Mouse (Mus musculus) E14TG2a.4 (cell line): ENCODE data around the gene Hoxd9.
A peak's percentile ranks its signal among the peaks of the same experiment; 100 is the strongest.

Source experiments
- H3K27me3 ChIP-seq: 2 replicates; pipeline ENCODE4 v1.6.1; 2014; ENCODE audit warnings: low read length, control low read depth; ENCODE audit not compliant: insufficient read depth
- H3K36me3 ChIP-seq: 2 replicates; pipeline ENCODE4 v1.6.1; 2014; ENCODE audit warnings: low read length, control low read depth; ENCODE audit not compliant: insufficient read depth
- H3K4me1 ChIP-seq: replicated peaks from 2 replicates; pipeline ENCODE4 v1.6.1; 2014; ENCODE audit warnings: low read depth, low read length, control low read depth
- H3K4me3 ChIP-seq: replicated peaks from 2 replicates; pipeline ENCODE4 v1.5.1; 2014; ENCODE audit warnings: mild to moderate bottlenecking, low read length
- H3K9me3 ChIP-seq: 2 replicates; pipeline ENCODE4 v1.6.1; 2014; ENCODE audit warnings: low read length, control low read depth
- CTCF ChIP-seq: conservative IDR thresholded peaks from 2 replicates; pipeline ENCODE4 v1.5.1; 2014; ENCODE audit warnings: low read length
- NANOG ChIP-seq: IDR thresholded peaks from 2 replicates; pipeline ENCODE4 v1.6.1; 2014; ENCODE audit warnings: borderline replicate concordance, low read length, mixed read lengths
- POU5F1 ChIP-seq: IDR thresholded peaks from 2 replicates; pipeline ENCODE4 v1.6.1; 2014; ENCODE audit warnings: low read length, borderline replicate concordance

Hoxd9 gene

DNA sequence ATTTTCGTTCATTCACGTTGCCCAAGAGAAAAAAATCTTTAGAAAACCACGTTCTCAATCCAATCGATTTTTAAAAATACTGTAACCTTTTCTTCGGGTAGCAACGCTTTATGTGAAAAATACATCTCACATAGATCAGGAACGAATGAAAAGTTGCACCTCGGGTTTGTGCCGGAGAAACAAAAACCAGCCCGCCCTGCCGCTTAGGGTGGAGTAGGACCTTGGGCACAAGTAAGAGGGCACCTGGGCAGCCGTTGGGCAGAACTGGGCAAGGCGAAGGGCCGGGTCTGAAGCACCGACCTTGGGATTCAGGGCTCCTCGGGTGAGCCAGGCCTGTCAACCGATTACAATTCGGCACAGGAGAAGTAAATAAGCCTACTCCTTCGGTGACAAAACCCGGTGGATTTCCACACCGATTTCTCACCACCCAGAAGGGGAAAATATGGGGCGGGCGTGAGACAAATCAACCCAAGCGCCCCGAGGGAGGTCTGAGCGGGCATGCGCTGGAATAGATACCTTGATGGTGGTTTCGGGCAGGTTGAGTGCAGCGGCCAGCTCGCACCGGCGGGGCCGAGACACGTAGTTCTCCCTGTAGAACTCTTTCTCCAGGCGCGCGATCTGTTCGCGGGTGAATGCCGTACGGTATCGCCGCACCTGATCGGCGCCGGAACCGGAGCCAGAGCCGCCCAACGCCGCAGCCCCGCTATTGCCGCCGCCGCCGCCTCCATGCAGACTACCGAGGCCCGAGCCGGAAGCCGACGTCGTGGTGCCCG lies 40.1 kb upstream of the Hoxd9 start:
- TF ChIP-seq POU5F1 (no peak), CTCF (no peak), NANOG (no peak)
- Histone ChIP-seq H3K4me1 (peaks cover 44% of the 10 kb centered on the region), H3K4me3 (peak overlapping the region; percentile 32; the same call in 1 of the 2 replicates), H3K27me3 (peaks cover 86% of the 10 kb centered on the region), H3K36me3 (no peaks in the 10 kb centered on the region), H3K9me3 (no peaks in the 10 kb centered on the region)

- Histone ChIP-seq H3K36me3 (no peaks in the 10 kb centered on the region), H3K4me3 (peak overlapping the region; percentile 35; the same call in 1 of the 2 replicates), H3K9me3 (no peaks in the 10 kb centered on the region), H3K4me1 (peaks cover 44% of the 10 kb centered on the region), H3K27me3 (peaks cover 90% of the 10 kb centered on the region)
- TF ChIP-seq CTCF (no peak), NANOG (no peak), POU5F1 (no peak)
Measured at GRCm38 (mm10) chr2:74658024-74658666, 39.4 kb upstream of the Hoxd9 start.

- no peaks in the 10 kb centered on the region for H3K9me3 ChIP-seq
- TF ChIP-seq NANOG (no peak), CTCF (no peak), POU5F1 (no peak)
- H3K27me3 ChIP-seq: peaks cover 95% of the 10 kb centered on the region
- no peaks in the 10 kb centered on the region for H3K36me3 ChIP-seq
- H3K4me3 ChIP-seq: peak overlapping the region; percentile 35; the same call in 1 of the 2 replicates
- peaks cover 44% of the 10 kb centered on the region for H3K4me1 ChIP-seq
Measured at GRCm38 (mm10) chr2:74658667-74659371, 38.7 kb upstream of the Hoxd9 start.

DNA sequence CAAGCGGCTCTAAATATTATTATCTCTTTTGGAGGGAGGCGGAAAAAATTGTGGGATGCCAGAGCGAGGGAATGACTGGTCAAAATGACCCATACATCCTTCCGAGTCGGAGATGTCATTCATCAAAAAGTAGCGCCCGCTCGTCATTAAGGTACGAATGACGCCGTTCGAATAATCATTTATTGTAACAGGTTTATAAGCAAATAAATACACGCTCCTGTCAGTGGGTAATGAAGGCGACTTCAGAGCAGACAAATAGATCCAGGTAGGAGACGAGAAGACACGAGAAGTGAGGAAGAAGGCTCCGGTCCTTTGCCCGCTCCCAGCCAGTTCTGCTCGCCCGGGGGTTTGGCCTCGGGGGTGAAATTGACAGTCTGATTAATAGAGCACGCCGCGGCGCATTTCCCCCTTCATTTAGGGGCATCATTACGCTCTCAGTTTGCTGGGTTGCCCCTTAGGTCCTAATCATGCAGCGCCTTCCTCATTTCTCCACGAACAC lies 38.0 kb upstream of the Hoxd9 start, which contains the start of gene Evx2:
Evx2 (minus strand) TSS at position 51 of the 499 bp plus-strand sequence.
- Histone ChIP-seq H3K9me3 (no peaks in the 10 kb centered on the region), H3K27me3 (peaks cover 95% of the 10 kb centered on the region), H3K4me1 (peaks cover 44% of the 10 kb centered on the region), H3K36me3 (no peaks in the 10 kb centered on the region), H3K4me3 (peak within 1 kb of the TSS; percentile 35; the same call in 1 of the 2 replicates)
- no peak for TF ChIP-seq CTCF
- no peak for TF ChIP-seq POU5F1
- no peak for TF ChIP-seq NANOG

DNA sequence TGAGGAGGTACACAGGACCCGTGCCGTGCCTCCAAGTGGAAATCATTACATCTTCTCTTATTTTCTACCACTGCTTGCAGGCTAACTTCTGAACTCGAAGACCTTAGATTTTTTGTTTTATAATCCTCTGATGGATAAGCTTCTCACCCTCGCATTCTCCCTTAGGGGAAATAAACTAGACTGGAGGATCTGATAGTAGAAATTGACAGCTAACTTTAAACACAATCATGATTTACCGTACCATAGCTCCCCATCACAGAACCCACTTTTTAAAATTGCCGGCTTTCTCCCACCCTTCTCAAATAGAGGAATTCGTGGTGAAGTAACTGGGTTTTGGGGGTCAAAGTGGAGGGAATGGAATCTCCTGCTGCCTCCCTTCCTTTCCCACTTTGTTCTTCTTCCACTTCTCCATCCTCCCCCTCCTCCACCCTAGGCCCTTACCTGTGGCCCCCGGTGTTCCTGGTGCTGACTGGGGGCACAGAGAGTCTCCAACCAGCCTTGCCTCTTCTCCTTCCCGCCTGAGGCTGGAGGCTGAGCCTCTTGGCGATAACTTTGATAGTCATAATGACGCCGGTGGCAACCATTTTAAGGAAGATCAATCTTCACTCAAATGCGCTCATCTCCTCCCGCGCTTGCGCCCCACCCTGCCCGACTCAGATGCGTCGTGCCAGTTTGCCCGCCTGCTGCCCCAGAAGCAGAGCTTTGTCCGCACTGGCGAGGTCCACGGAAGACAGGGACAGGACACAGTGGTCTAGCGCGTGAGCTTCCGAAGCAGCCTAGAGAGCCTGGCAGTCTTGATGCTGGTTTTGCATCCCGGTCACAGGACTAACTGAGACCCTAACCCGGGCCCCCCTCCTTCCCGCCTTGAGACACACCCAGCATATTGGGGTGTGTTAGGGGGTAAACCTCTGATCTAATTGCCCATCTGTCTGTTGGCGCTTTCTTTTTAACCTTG lies 36.8 kb upstream of the Hoxd9 start:
- Histone ChIP-seq H3K4me3 (no peak overlapping the region), H3K36me3 (no peaks in the 10 kb centered on the region), H3K4me1 (peaks cover 40% of the 10 kb centered on the region), H3K9me3 (no peaks in the 10 kb centered on the region), H3K27me3 (peaks cover 96% of the 10 kb centered on the region)
- no peak for TF ChIP-seq POU5F1
- TF ChIP-seq CTCF: no peak
- TF ChIP-seq NANOG: no peak

DNA sequence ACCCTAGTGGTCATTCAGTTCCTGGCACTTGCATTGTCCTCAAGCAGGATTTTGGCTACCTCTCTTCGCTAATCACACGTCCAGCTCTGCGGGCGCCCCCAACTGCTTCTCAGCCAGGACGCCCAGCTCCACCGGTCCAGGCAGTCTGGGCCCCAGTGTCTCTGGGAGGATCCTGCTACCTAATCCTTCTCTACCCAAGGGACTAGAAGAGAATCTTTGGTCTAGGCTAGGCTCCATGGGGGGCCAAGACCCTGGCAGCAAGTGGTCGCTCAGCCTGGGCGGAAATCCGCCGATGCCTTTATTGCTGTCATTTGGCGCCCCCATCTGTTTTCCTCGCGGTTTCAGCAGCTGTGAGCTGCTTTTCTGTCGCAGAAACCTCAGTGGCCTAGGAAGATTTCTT lies 35.8 kb upstream of the Hoxd9 start:
- peaks cover 36% of the 10 kb centered on the region for H3K4me1 ChIP-seq
- no peaks in the 10 kb centered on the region for H3K36me3 ChIP-seq
- H3K27me3 ChIP-seq: peaks cover 97% of the 10 kb centered on the region
- no peaks in the 10 kb centered on the region; the same call in 1 of the 2 replicates for H3K9me3 ChIP-seq
- no peak overlapping the region for H3K4me3 ChIP-seq
- TF ChIP-seq CTCF (peak; percentile 13; the same call in 1 of the 2 replicates), POU5F1 (no peak)

- H3K36me3 ChIP-seq: no peaks in the 10 kb centered on the region
- H3K27me3 ChIP-seq: peaks cover 92% of the 10 kb centered on the region
- H3K4me3 ChIP-seq: no peak overlapping the region
- TF ChIP-seq CTCF (peak; percentile 54), POU5F1 (no peak), NANOG (no peak)
- no peaks in the 10 kb centered on the region; the same call in 1 of the 2 replicates for H3K9me3 ChIP-seq
- peaks cover 37% of the 10 kb centered on the region for H3K4me1 ChIP-seq
Measured at GRCm38 (mm10) chr2:74663291-74663925, 34.1 kb upstream of the Hoxd9 start.
